Mouse (Mus musculus) left cerebral cortex, adult 2 months (tissue): Measurements from ENCODE around the gene Grb10. TPM values are rescaled to one million over a fixed set of nuclear protein-coding genes. Genes with fewer than 3 reads are reported as not detected.

ENCODE experiments used
- DNase-seq, 2 experiments: peaks; one replicate each; pipeline ENCODE4 v3.0.0; 2021 to 2022; ENCODE audit warnings: low spot score in 2 of 2, mixed read lengths in 1 of 2; ENCODE audit errors: extremely low spot score in 1 of 2
- H3K27ac ChIP-seq: fragments of 200-600 bp; 2 replicates; pipeline ENCODE4 v1.8.1; 2022
- H3K4me3 ChIP-seq: fragments of 200-600 bp; 2 replicates; pipeline ENCODE4 v1.8.1; 2022
- CTCF ChIP-seq: fragments of 200-600 bp; IDR thresholded peaks from 2 replicates; pipeline ENCODE4 v1.8.1; 2022; ENCODE audit warnings: antibody characterized with exemption, mild to moderate bottlenecking, moderate library complexity
- intact Hi-C: fragments of 180-260 bp; cut with DNase I; formaldehyde crosslinking; loops from one replicate; pipeline ENCODE4 v1.15.1; 2025
- total RNA-seq, 2 experiments: library from RNA; stranded (reverse); gene quantifications; 2 replicates each; pipeline ENCODE4 v1.2.3; 2021

The Grb10 gene
- total RNA-seq, 2 experiments from 2014 or later: 30.5 to 35.1 TPM

GRCm38 (mm10) chr11:11907703-11908413 lies 130.6 kb downstream of the Grb10 start:
- intact Hi-C loops: no loop called here
- peak in 1 of 2 experiments; percentile 11 for DNase-seq
- H3K4me3 ChIP-seq: no peak overlapping the region
- TF ChIP-seq CTCF: no peak
- no peak overlapping the region for H3K27ac ChIP-seq

- DNase-seq: no peak
- no peak for TF ChIP-seq CTCF
- Histone ChIP-seq H3K4me3 (no peak overlapping the region), H3K27ac (no peak overlapping the region)
- intact Hi-C loops: no loop called here
These were observed 133.0 kb downstream of the Grb10 start for GRCm38 (mm10) chr11:11905518-11905917.

DNA sequence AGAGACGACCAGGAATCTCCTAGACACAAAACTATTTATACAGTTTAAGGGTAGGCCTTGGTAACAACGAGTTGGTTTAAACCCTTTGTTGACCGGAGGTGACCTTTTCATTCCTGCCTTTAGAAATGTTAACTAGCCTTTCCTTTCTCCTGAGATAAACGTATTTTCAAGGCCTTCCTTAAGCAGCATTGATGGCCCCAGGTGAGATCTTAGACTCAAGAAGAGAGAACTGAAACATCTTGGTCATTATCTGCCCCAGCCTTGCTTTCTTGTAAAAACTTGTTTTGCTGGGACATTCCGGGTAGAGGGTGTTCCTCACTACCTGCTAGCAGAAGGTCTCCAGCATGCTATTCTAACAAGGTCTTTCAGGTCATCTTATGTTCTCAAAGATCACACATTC lies 133.5 kb downstream of the Grb10 start:
- no peak for TF ChIP-seq CTCF
- no peak for DNase-seq
- intact Hi-C loops: no loop called here
- Histone ChIP-seq H3K4me3 (no peak overlapping the region), H3K27ac (no peak overlapping the region)

DNA sequence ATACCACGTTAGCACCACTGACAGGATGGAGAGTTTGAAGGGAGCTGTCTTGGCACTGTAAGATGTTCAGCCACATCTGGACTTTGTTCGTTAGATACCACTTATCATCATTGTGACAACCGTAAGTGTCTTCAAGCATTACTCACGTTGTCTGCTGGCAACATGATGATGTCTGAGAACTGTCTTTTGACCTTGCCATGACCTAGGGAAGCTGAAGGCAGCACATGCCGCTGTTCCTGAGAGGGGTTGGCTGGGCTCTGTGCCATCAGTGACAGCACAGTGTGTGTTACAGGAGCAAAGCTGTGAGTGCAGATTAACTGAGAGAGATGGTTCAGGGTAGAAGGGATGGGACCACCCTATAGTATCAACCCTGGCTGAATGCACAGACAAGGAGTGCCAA lies 137.0 kb downstream of the Grb10 start:
- TF ChIP-seq CTCF: no peak
- no peak for DNase-seq
- intact Hi-C loops: no loop called here
- Histone ChIP-seq H3K27ac (no peak overlapping the region), H3K4me3 (no peak overlapping the region)

GRCm38 (mm10) chr11:11898496-11898895 lies 140.0 kb downstream of the Grb10 start:
- Histone ChIP-seq H3K4me3 (no peak overlapping the region), H3K27ac (no peak overlapping the region)
- DNase-seq: no peak
- intact Hi-C loops: no loop called here
- TF ChIP-seq CTCF: no peak

DNA sequence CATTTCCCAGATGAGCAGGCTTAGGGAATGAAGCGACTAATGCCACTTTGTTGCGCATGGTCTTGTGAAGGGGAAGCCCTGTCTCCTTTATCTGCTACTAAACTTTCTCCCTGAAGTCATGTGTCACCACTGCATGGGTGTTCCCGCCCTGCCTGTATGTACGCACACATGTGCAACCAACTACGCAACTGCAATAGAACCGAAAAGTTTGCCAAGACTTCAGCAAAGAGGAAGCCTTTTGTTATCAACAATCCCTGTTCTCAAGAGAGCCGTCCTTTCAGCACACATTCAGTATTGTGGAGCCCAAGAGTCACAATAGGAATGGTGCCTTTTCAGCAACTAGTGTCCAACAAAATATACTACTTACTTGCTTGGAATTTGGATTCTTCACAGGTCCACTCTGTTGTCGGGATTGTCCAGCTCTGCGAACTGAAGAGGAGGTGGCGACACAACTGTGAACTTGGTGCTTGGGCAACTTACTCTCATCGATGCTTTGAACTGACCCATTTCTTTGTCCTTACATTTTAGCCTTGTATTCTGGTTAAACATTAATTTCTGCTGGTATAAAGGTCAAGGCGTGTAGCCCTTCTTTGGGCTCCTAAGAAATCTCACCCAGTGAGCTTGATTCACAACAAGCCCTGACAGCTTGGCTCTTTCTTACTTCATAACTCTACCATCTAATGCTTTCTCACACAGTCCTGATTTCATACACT lies 140.7 kb downstream of the Grb10 start, which contains the start of gene Ddc:
TSS of gene Ddc (minus strand) at position 500 of the 713 bp plus-strand sequence.
- intact Hi-C loops: no loop called here
- H3K4me3 ChIP-seq: no peak within 1 kb of the TSS
- no peak within 1 kb of the TSS for H3K27ac ChIP-seq
- TF ChIP-seq CTCF: no peak
- no peak for DNase-seq

DNA sequence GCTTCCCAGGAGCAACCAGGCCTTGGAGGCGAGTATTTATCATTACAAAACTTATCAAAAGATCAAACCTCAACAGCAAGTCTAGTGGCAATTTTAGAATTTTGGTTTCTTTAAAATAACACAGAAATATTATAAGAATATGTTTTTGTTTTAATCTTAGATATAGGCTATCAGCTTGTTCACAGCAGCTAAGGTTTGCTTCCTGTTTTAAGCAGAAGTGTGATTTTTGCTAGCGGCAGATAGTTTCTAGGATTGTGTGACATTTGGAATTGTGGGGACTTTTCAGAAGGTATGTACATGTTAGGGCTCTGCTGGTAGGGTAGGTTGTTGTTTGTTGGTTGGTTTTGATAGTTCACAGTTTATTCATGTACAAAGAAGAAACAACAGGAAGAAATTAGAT lies 143.0 kb downstream of the Grb10 start:
- TF ChIP-seq CTCF: no peak
- intact Hi-C loops: no loop called here
- DNase-seq: no peak

DNA sequence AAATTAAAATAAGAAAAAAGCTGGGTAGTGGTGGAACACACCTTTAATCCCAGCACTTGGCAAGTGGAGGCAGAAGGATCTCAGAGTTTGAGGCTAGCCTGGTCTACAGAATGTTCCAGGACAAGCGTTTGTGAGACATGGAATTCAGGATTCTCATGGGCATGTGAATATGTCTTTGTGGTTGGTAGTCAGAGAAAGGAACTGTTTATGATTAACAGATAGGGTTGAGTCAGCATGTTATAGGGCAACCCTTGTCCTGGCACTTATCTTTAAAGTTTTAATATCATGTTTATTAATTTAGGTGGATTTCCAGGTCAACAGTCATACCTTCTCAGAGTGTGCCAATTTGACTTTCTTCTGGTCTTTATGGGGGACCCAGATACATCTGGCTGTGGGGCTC lies 144.7 kb downstream of the Grb10 start:
- intact Hi-C loops: loop anchor here (5.0 kb wide), 1 partner anchor 51 kb away; no protein-coding TSS in a partner anchor
- DNase-seq: no peak
- H3K4me3 ChIP-seq: no peak overlapping the region
- H3K27ac ChIP-seq: no peak overlapping the region
- TF ChIP-seq CTCF: no peak

More for the DNA sequence above, 143.0 kb downstream of the Grb10 start:
- Histone ChIP-seq H3K4me3 (no peak overlapping the region), H3K27ac (no peak overlapping the region)

DNA sequence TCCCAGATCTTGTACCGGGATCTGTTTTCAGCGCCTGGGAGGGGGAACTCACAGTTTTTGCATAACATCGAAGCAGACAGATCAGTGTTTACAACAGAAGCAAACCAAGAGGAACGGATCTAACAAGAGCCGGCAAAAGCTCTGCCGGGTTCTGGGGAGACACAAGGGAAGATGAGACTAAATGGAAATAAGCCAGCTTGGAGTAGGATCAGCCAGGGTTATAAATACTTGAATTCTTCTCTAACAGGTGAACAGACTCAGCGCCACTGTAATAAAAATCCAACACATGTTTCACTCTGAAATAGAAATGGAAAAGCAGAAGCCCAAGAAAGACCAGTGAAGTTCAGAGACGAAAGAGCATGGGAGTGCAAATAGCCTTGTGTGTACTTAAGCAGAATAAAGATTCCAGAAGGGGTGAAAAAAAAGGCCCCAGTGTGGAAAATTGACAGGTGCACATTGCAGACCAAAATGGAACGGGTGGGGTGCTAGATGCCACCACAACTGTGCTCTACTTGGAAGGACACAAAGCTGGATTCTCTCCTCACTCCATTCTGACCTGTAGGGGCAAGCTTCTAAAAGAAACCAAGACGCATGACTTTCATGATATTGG lies 145.4 kb downstream of the Grb10 start:
- TF ChIP-seq CTCF: no peak
- intact Hi-C loops: loop anchor here (5.0 kb wide), 1 partner anchor 51 kb away; no protein-coding TSS in a partner anchor
- no peak for DNase-seq

DNA sequence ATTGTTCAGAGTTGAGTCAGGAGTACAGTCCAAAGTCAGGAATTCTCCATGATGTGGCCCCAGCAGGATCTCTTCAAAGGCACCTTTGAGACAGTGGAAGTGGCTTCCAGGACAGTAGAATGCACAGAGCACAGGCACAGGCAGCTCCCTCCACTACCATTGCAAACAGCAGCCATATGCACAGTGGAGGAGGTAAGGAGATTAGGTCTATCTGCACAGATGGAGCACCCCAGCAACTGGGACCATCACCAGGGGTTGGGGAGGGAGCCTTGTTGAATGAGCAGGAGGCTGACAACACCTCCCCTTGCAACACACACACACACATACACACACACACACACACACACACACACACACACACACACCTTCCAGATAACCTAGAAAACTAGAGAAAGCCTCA lies 146.7 kb downstream of the Grb10 start:
- intact Hi-C loops: loop anchor here (5.0 kb wide), 1 partner anchor 50 kb away; no protein-coding TSS in a partner anchor
- no peak for TF ChIP-seq CTCF
- DNase-seq: no peak
- Histone ChIP-seq H3K4me3 (no peak overlapping the region), H3K27ac (no peak overlapping the region)

More for the DNA sequence above, 145.4 kb downstream of the Grb10 start:
- Histone ChIP-seq H3K4me3 (no peak overlapping the region), H3K27ac (no peak overlapping the region)

DNA sequence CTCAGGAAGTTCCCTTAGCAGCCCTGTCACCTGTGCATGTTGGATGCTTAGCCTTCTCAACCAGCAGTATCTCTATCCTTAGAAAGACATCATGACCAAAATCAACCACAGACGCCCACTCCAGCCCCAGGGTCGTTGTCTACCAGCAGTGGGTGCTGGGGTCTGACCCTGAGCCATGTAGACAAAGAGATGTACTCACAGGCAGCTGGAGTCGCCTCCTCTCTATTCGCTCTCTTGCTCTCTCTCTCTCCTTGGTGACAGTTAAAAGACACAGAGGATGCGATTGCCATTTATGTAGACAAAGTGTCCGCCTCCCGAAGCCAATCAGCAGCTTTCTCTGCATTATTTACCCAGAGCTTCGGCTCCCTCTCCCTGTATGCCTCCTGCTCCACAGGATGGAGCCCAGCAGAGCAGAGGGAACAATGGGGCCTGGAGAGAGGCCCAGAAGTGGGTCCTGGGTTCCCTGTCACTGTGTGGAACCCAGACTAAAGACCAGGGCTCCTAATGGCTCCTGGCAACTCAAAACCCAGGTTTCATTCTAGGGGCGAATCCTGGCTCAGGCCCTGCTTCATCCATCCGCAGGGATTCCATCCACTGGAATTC lies 148.2 kb downstream of the Grb10 start:
- Histone ChIP-seq H3K4me3 (no peak overlapping the region), H3K27ac (peak overlapping the region; percentile 2)
- DNase-seq: no peak
- intact Hi-C loops: loop anchor here (5.0 kb wide), 1 partner anchor 48 kb away; no protein-coding TSS in a partner anchor
- no peak for TF ChIP-seq CTCF

DNA sequence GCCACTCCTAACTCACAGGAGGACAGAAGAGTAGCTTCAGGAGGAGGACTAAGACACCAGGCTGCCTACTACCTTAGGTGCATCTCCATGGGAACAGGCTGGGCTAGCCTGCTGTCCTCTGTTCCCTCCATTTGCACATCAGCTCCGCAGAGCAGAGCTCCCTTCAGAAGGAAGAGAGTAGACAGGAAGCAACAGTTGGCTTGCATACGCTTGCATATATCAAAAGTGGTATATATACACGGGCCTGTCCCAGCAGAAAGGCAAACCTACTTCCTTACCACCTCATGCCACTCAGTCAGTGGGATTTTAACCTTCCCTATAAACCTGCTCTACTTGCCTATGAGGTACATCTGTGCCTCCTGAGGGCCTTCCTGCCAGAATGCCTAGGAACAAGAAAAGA lies 149.8 kb downstream of the Grb10 start:
- Histone ChIP-seq H3K27ac (peak overlapping the region; percentile 36), H3K4me3 (no peak overlapping the region)
- no peak for TF ChIP-seq CTCF
- intact Hi-C loops: no loop called here
- no peak for DNase-seq
